Mouse (Mus musculus) CH12F3 (cell line): ENCODE measurements around the gene Zfp618.

ENCODE experiments used
- in situ Hi-C: fragments of 300-500 bp; cut with MboI; formaldehyde crosslinking; loops from 2 replicates; pipeline ENCODE4 v1.14.3; 2020; ENCODE audit warnings: low sequenced_read_pairs

Zfp618 gene

DNA sequence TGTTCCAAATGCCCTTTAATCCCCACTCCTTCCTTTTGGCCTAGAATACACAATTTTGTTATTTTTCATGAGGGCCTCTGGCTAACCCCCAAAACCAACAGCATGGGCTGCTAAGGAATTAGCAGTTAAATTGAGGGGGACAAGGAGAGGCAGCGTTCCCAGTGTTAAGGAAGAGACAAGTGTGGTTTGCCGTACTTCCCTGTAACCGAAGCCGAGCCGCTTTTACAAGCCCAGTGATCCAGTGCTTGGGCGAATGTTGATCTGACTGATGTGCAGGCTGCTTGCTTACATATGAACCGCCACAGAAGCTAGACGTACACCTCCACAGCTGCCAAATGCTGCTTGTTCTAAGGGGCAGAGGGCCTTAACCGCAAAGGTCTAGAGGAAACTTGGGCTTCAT, 99.5 kb downstream of the Zfp618 start:
- in situ Hi-C loops: no loop called here

GRCm38 (mm10) chr4:63066796-63067195, 101.4 kb downstream of the Zfp618 start:
- in situ Hi-C loops: no loop called here

GRCm38 (mm10) chr4:63067822-63068221, 102.4 kb downstream of the Zfp618 start:
- in situ Hi-C loops: no loop called here

DNA sequence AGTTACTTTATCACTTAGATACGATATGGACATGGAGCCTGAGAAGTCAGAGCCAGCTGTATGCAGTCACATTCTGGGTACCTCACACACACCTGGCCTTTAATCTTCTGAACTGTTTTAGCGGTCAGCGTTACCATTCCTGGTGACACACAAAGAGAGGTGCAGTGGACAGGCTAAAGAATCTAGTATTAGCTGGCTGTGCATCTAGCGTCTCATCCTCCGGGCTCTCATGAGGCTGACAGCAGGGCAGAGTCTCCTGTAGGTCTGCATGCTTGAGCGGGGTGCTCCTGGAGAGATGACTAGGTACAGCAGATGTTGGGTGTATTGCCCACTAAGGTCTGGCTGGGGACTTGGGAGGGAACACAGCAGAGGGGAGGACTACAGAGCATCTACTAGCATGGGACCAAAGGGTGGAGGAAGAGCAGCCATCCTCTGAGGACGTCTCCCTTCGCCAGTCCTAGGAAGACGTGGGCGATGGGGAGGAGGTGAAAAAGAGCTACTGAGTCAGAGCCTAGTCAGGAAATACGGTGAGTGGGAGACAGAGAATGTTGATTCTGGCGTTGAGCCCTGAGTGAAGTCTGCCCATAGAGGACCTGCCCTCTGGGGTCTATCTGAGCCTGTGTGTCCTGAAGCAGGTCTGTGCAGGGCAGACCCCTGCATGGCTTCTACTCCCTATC, 103.3 kb downstream of the Zfp618 start:
- in situ Hi-C loops: no loop called here

- in situ Hi-C loops: no loop called here
Measured at GRCm38 (mm10) chr4:63071413-63072260, 106.3 kb downstream of the Zfp618 start.

- in situ Hi-C loops: no loop called here
Measured at GRCm38 (mm10) chr4:63073139-63073538, 107.8 kb downstream of the Zfp618 start.

- in situ Hi-C loops: no loop called here
Measured at GRCm38 (mm10) chr4:63079159-63079558, 113.8 kb downstream of the Zfp618 start.

DNA sequence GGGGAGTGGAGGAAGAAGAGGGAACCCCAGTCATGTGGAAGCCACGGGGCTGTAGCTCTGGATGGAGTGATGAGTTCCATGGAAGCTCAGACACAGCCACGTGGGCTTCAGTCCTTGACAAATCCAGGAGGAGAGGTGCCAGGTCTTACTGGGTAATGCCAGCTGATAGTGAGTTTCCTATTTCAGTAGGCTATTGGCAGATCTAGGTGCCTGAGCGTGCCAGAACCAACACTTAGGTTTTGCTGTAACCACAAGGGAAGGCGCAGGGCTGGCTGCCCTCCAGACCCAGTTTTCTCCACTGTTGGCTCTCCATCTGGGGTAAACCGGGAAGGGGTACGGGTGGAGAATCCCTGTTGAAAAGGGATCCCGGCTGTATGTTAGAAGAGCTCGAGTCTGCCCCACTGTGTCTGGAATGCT, 119.1 kb downstream of the Zfp618 start:
- in situ Hi-C loops: no loop called here

DNA sequence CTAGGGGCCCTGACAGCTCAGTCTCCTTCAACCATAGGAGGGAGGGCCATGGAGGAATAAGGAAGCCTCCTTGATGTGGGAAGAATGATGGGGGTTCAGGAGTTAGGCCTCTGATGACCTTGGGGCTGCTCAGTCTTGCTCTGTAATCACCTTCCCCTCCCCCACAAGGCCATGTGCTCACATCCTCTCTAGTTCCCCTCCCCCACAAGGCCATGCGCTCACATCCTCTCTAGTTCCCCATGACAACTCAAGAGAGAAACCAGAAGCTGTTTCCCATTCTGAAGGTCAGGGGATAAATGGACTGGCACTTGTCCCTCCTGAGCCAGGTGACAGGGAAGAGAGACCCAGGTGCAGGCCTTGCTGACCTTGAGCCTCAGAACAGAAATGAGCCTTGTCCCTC, 124.1 kb downstream of the Zfp618 start:
- in situ Hi-C loops: no loop called here

DNA sequence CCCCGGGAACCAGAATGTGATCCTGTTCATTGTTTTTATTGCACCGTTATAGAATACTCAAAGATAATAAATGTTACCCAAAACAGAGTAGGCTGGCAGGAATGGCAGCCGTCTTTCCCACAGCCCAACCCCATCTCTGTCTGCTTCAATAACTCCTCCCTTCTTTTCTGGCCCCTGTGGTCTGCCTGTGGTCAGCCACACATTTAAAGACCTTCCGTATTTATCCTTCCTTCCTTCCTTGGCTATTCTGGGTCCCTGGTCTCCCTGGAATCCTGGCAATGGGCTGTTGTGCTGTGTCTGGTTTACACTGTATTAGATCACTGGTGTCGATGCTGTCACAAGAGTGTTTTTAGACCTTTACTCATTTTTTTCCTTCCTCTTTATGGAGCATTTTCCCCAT, 125.8 kb downstream of the Zfp618 start:
- in situ Hi-C loops: no loop called here

GRCm38 (mm10) chr4:63097603-63098002, 132.2 kb downstream of the Zfp618 start:
- in situ Hi-C loops: no loop called here

DNA sequence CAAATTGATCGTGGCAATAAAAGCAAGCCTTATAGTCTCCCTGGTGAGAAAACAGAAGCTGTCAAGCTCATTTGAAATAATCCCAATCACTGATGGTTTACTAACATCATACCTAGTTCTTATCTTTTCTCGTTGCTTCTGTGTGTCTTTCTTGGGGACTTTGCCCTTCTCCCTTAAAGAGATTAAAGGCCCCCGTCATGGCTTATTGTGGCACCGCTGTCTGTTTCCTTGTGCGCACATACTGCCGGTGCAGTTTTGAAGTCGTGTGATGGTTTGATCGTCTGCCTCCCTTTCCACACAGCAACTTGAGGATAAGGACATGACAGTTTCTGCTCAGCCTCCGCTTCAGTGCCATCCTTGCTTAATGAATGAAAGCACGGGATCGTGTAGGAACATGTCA, 135.1 kb downstream of the Zfp618 start:
- in situ Hi-C loops: no loop called here

DNA sequence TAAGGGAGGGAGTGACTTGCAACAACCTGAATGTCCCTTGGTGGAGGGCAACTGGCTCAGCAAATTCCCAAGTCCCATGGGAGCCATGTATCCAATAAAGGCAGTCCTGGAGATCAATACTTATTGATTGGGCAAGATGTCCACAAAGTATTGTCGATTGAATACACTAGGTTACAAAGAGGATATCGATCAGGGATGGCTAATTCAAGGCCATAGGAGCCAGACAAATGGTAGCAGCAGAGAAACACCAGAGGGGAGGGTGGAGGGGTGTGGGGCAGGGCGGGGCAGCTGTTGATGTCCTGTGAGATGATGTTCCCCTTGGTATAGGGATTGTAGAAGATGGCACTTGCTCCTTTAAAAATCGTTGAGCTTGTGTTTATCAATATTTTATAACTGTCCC, 136.7 kb downstream of the Zfp618 start:
- in situ Hi-C loops: no loop called here

DNA sequence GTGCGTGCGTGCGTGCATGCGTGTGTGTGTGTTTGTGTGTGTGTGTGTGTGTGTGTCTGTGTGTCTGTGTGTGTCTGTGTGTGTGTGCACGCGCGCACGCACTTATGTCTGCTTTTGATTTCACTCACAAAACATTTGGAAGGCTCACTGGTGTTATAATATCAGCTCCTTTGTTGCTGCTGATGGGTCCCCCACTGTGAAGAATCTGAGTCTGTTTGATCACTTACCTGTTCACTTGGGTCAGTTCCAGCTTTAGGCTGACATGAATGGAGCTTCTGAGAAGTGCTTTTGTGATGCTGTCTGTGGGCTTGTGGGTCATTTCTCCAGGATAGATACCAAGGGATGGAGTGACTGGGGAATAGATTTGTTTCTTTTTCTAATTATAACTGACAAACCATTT, 140.3 kb downstream of the Zfp618 start:
- in situ Hi-C loops: no loop called here

DNA sequence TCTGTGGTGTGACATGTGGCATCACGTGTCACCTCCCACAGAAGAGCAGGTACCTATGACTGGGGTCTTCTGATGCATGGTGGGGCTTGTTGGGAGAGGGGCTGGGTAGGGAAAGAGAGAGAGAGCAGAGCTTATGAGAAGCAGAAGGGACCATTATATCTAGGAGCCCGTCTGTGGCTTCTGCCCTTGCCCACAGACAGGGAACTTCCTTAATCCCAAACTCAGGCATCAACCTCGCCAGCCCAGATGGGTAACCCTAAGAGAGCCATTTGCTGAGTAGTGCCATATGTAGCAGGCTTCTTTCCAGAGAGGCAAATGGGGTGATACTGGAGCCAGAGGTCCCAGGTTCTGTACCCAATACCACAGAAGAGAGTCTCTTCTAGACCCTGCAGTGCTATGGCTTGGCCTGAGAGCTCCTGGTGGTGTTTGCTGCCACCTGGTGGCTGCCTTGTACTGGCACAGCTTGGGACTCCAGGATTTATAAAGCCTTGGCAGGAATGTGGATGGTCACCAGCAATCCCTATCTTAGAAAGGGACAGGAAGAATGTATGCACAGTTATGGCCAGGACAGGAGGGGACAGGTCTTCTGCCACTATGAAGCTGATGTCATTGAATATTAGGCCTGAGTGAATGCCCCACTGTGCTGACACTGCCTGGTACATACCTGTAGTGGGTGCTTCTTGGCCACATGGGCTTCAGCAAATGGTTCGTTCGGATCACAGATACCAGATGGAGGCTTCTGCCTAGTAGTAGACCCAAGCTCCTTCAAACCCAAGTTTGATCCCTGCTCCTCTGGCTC, 153.5 kb downstream of the Zfp618 start:
- in situ Hi-C loops: loop anchor here (10.0 kb wide), 1 partner anchor 204 kb away; no protein-coding TSS in a partner anchor

GRCm38 (mm10) chr4:63124861-63125466, 159.6 kb downstream of the Zfp618 start:
- in situ Hi-C loops: no loop called here

DNA sequence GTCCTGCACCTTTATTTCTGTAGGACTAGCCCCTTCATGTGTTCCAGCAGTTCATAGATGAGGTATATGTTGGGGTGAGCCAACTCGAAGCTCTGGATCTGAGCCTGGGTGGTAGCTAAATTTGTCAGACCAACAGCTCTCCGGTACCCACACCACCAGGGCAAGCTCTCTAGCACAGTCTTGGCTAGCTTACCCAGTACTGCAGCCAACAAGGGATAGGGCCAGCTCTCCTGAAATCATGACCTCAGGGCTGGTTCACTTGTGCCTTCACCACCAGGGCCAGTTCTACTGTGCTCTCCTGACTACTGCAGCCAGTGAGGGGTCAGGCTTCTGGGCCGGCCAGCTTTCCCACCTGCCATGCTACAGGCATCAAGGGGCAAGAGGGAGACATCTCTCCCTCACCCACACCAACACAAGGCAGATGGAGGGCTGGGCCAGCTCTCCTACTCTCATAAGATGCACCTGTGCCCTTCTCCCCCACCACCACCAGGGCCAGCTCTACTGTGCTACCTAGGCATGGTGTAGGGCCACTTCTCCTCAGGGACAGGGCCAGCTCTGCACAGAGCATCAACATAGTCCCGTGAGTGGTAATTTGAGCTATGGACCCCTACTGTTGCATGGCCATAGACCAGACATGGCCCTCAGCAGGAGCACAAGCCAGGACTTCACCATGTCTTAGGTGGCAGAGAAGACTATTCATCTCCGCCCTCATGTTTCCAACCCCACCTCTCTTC, 164.7 kb downstream of the Zfp618 start:
- in situ Hi-C loops: no loop called here

GRCm38 (mm10) chr4:63147268-63147667, 181.9 kb downstream of the Zfp618 start:
- in situ Hi-C loops: no loop called here

- in situ Hi-C loops: no loop called here
Measured at GRCm38 (mm10) chr4:63151127-63151526, 185.8 kb downstream of the Zfp618 start.

DNA sequence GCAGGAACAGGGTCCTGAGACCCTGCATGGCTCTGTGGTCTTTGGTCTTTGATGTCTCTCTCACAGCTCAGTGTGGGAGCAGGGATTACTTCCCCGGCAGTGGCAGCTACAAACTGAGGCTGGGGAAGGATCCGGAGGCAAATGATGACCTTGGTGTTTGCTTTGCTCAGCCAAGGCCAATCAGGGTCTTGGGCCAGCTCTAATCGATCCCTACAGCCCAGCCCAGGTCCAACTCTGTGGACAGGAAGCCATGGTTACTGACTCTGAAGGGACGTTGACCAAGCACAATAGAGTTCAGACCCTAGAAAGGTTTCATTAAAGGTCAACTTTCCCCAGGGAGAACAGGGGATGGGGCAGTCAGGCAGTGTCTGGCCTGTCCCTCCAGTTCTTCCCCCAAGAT, 188.7 kb downstream of the Zfp618 start:
- in situ Hi-C loops: no loop called here
